Mouse (Mus musculus) MEL (cell line): ENCODE data around the gene Mettl27.

Experiments used
- CTCF ChIP-seq, 3 experiments: IDR thresholded peaks in 2 of 3; conservative IDR thresholded peaks in 1 of 3; 2 replicates each; pipeline ENCODE4 v1.5.1; 2011 to 2012; ENCODE audit warnings: low read length in 3 of 3, low read depth in 2 of 3, mild to moderate bottlenecking in 2 of 3, improper control_type of control experiment in 1 of 3, inconsistent platforms in 1 of 3, mixed read lengths in 1 of 3, moderate library complexity in 1 of 3; ENCODE audit not compliant: control insufficient read depth in 1 of 3, insufficient read depth in 1 of 3, poor library complexity in 1 of 3, severe bottlenecking in 1 of 3
- EP300 ChIP-seq, 2 experiments: IDR thresholded peaks; 2 replicates each; pipeline ENCODE4 v1.6.1; 2011; ENCODE audit warnings: improper control_type of control experiment in 2 of 2, low read length in 2 of 2, low read depth in 1 of 2, mild to moderate bottlenecking in 1 of 2
- MEF2A ChIP-seq: IDR thresholded peaks from 2 replicates; pipeline ENCODE4 v1.6.1; 2014; ENCODE audit warnings: low read depth, mild to moderate bottlenecking, inconsistent platforms, low read length, improper control_type of control experiment; ENCODE audit not compliant: poor library complexity, insufficient replicate concordance, severe bottlenecking; ENCODE audit errors: extremely low read depth
- MXI1 ChIP-seq: IDR thresholded peaks from 2 replicates; pipeline ENCODE4 v1.6.1; 2011; ENCODE audit warnings: mild to moderate bottlenecking, low read depth, low read length, improper control_type of control experiment
- POLR2A ChIP-seq, 2 experiments: IDR thresholded peaks; 2 replicates each; pipeline ENCODE4 v1.6.1; 2011 to 2012; ENCODE audit warnings: low read length in 2 of 2, mild to moderate bottlenecking in 2 of 2, control low read depth in 1 of 2, improper control_type of control experiment in 1 of 2, low read depth in 1 of 2, moderate library complexity in 1 of 2; ENCODE audit not compliant: control insufficient read depth in 1 of 2, insufficient read depth in 1 of 2, poor library complexity in 1 of 2
- ZNF384 ChIP-seq: IDR thresholded peaks from 2 replicates; pipeline ENCODE4 v1.6.1; 2012; ENCODE audit warnings: low read depth, mild to moderate bottlenecking, inconsistent platforms, low read length, improper control_type of control experiment

DNA sequence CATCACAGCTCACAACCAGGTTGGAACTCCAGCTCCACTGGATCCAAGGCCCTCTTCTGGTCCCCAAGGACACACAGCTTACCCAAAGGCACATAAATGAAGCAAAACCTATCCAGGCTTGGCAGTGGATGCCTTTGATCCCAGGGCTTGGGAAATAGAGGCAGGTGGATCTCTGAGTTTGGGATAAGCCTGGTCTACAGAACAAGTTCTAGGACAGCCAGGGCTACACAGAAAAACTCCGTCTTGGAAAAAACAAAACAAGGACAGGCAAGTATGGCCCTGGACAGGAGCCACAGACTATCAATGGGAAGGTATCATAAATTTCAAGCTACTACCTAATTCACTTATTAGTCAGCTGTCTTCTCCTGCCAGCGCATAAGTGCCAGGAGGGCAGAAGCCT is 29.4 kb downstream of the Mettl27 start:
- TF ChIP-seq MXI1, result no peak
- no peak for TF ChIP-seq POLR2A (IDR thresholded peaks at IDR 0.05; ENCODE audit: control insufficient read depth in 1 of 2, insufficient read depth in 1 of 2, low read depth in 1 of 2, low read length in 2 of 2, poor library complexity in 1 of 2)
- TF ChIP-seq ZNF384, result no peak
- no peak for TF ChIP-seq CTCF (IDR thresholded peaks at IDR 0.05 in 2 of 3, conservative IDR thresholded peaks at IDR 0.05 in 1 of 3; ENCODE audit: control insufficient read depth in 1 of 3, insufficient read depth in 1 of 3, low read depth in 2 of 3, low read length in 3 of 3, poor library complexity in 1 of 3, severe bottlenecking in 1 of 3)
- no peak for TF ChIP-seq MEF2A
- TF ChIP-seq EP300 (IDR thresholded peaks at IDR 0.05; ENCODE audit: low read depth in 1 of 2, low read length in 2 of 2), result no peak
